Mouse (Mus musculus) erythroblast, embryonic 14.5 days (primary cell): Measurements from ENCODE around the gene Src.

Experiments used
- GATA1 ChIP-seq: IDR thresholded peaks from 2 replicates; pipeline ENCODE4 v1.6.1; 2012; ENCODE audit warnings: low read length, inconsistent platforms, mixed read lengths
- TAL1 ChIP-seq: IDR thresholded peaks from 3 replicates; pipeline ENCODE4 v1.6.1; 2012; ENCODE audit warnings: low read length, inconsistent platforms, mixed read lengths

- TF ChIP-seq TAL1, result no peak
- TF ChIP-seq GATA1, result no peak
Measured at GRCm38 (mm10) chr2:157395960-157396359, 22.3 kb upstream of the Src start.
